Mouse (Mus musculus) ES-E14 (cell line): ENCODE results near the gene Oard1.

Source experiments
- CHD2 ChIP-seq: IDR thresholded peaks from 2 replicates; pipeline ENCODE4 v1.6.1; 2014; ENCODE audit warnings: mild to moderate bottlenecking, low read depth, low read length, inconsistent platforms
- HCFC1 ChIP-seq: IDR thresholded peaks from 2 replicates; pipeline ENCODE4 v1.6.1; 2012; ENCODE audit warnings: low read length, inconsistent platforms, borderline replicate concordance; ENCODE audit not compliant: insufficient read depth
- MAFK ChIP-seq: IDR thresholded peaks from 2 replicates; pipeline ENCODE4 v1.6.1; 2014; ENCODE audit warnings: mild to moderate bottlenecking, low read depth, low read length, inconsistent platforms; ENCODE audit not compliant: insufficient read depth
- ZC3H11A ChIP-seq: IDR thresholded peaks from 2 replicates; pipeline ENCODE4 v1.6.1; 2012; ENCODE audit warnings: low read depth, mild to moderate bottlenecking, inconsistent platforms, low read length, borderline replicate concordance
- ZNF384 ChIP-seq: IDR thresholded peaks from 2 replicates; pipeline ENCODE4 v1.6.1; 2012; ENCODE audit warnings: low read depth, low read length, inconsistent platforms

DNA sequence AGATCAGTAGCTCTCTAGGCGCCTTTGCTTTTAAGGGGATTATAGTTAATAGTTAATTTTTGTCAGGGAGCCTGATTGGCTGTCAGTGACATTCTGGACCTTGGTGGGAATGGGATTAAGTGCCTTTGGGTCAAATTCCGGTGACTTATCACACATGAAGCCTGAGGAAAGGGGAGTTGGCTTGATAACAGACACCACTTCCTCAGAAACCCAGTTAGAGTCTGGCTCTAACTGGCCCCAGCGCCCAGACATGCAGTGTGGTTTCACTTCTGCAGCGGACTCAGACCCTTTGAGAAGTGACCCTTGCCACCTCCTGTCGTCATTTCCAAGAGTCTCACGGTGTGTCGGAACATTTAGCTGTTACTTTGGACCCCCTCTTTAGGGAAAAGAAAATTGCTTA is 8.4 kb downstream of the Oard1 start:
- TF ChIP-seq CHD2 (no peak), HCFC1 (no peak), ZC3H11A (no peak), MAFK (no peak), ZNF384 (no peak)
